Mouse (Mus musculus): Measurements from ENCODE around the gene Klhl36.

Gene Klhl36

GRCm38 (mm10) chr8:119834676-119835075, 27.4 kb upstream of the Klhl36 start:
- intact Hi-C loops (cut with DNase I), result no loop called here

GRCm38 (mm10) chr8:119835270-119835669, 26.8 kb upstream of the Klhl36 start:
- intact Hi-C loops (cut with DNase I), result no loop called here

GRCm38 (mm10) chr8:119836831-119837230, 25.2 kb upstream of the Klhl36 start:
- intact Hi-C loops (cut with DNase I), result no loop called here

GRCm38 (mm10) chr8:119837553-119838071, 24.5 kb upstream of the Klhl36 start:
- intact Hi-C loops (cut with DNase I), result no loop called here

GRCm38 (mm10) chr8:119838100-119838982, 23.7 kb upstream of the Klhl36 start:
- intact Hi-C loops (cut with DNase I), result no loop called here

- intact Hi-C loops (cut with DNase I), result no loop called here
Observed at GRCm38 (mm10) chr8:119838983-119839340, 23.1 kb upstream of the Klhl36 start.

- intact Hi-C loops (cut with DNase I), result no loop called here
Observed at GRCm38 (mm10) chr8:119839419-119840021, 22.5 kb upstream of the Klhl36 start.

- intact Hi-C loops (cut with DNase I), result no loop called here
Observed at GRCm38 (mm10) chr8:119840275-119840808, 21.7 kb upstream of the Klhl36 start, which contains the start of gene Cotl1. Gene Cotl1, minus strand, starts transcription at chr8:119840544.

- intact Hi-C loops (cut with DNase I), result no loop called here
Observed at GRCm38 (mm10) chr8:119840905-119841411, 21.1 kb upstream of the Klhl36 start.

GRCm38 (mm10) chr8:119843444-119843843, 18.6 kb upstream of the Klhl36 start:
- intact Hi-C loops (cut with DNase I), result loop anchor here (1.0 kb wide), 1 partner anchor 61 kb away; no protein-coding TSS in a partner anchor

- intact Hi-C loops (cut with DNase I), result no loop called here
Observed at GRCm38 (mm10) chr8:119844577-119844976, 17.5 kb upstream of the Klhl36 start.

GRCm38 (mm10) chr8:119845741-119846140, 16.3 kb upstream of the Klhl36 start:
- intact Hi-C loops (cut with DNase I), result loop anchor here (5.0 kb wide), 1 partner anchor 158 kb away; no protein-coding TSS in a partner anchor

- intact Hi-C loops (cut with DNase I), result loop anchor here (5.0 kb wide), 1 partner anchor 160 kb away; no protein-coding TSS in a partner anchor
Observed at GRCm38 (mm10) chr8:119847232-119847922, 14.7 kb upstream of the Klhl36 start.

- intact Hi-C loops (cut with DNase I), result no loop called here
Observed at GRCm38 (mm10) chr8:119853521-119853920, 8.5 kb upstream of the Klhl36 start.

GRCm38 (mm10) chr8:119854035-119854434, 8.0 kb upstream of the Klhl36 start:
- intact Hi-C loops (cut with DNase I), result no loop called here

- intact Hi-C loops (cut with DNase I), result loop anchor here (5.0 kb wide), 1 partner anchor 72 kb away; no protein-coding TSS in a partner anchor
Observed at GRCm38 (mm10) chr8:119855656-119856055, 6.4 kb upstream of the Klhl36 start.

GRCm38 (mm10) chr8:119857767-119858166, 4.3 kb upstream of the Klhl36 start:
- intact Hi-C loops (cut with DNase I), result loop anchor here (5.0 kb wide), 1 partner anchor 70 kb away; no protein-coding TSS in a partner anchor

GRCm38 (mm10) chr8:119862390-119862734, 296 bp downstream of the Klhl36 start:
- intact Hi-C loops (cut with DNase I), result no loop called here

GRCm38 (mm10) chr8:119862749-119863148, 683 bp downstream of the Klhl36 start:
- intact Hi-C loops (cut with DNase I), result no loop called here

- intact Hi-C loops (cut with DNase I), result no loop called here
Observed at GRCm38 (mm10) chr8:119869616-119870015, 7.5 kb downstream of the Klhl36 start.

GRCm38 (mm10) chr8:119873181-119873580, 11.1 kb downstream of the Klhl36 start:
- intact Hi-C loops (cut with DNase I), result no loop called here

All from adrenal gland (tissue).